Mouse (Mus musculus): ENCODE results near the gene Ctla4. TPM values are rescaled to one million over a fixed set of nuclear protein-coding genes. Genes with fewer than 3 reads are reported as not detected.

The Ctla4 gene
- polyA plus RNA-seq, 1 experiment from 2014 or later: not detected

DNA sequence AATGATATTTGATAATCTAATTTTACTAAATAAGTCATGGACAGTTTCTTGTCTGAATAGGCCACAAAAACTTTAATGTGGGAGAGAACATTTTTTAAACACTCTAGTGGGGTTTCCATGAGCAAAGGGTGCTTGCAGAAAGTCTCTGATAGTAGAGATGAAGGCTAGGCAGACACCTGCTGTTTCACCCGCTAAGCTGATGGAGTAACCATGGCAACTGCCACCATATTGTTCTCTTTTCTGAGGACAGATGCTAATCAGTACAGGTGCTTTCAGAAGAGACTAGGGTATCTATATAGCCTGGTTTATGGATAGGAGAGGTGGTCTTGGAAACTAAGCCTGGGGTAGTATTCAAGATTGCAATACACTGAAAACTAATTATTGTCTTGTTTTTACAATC is 24.0 kb downstream of the Ctla4 start:
- H3K36me3 ChIP-seq (replicated peaks; ENCODE audit: control insufficient read depth, insufficient read depth): no peaks in the 10 kb centered on the region
- no peak overlapping the region for H3K4me3 ChIP-seq (replicated peaks; ENCODE audit: low read length)
- no peaks in the 10 kb centered on the region for H3K9me3 ChIP-seq (ENCODE audit: control insufficient read depth, low read length)
- no peaks in the 10 kb centered on the region for H3K4me1 ChIP-seq (replicated peaks; ENCODE audit: control insufficient read depth, insufficient read depth, low read length)
- no peak for ATAC-seq (ENCODE audit: low FRiP score)
- 36% methylated on average over 1 of the region's 1 CpGs for WGBS
- no peak overlapping the region for H3K27ac ChIP-seq
- H3K4me2 ChIP-seq (replicated peaks): no peak overlapping the region
- no peak overlapping the region for H3K9ac ChIP-seq
- H3K27me3 ChIP-seq (ENCODE audit: control insufficient read depth, insufficient read depth, low read length): no peaks in the 10 kb centered on the region
- no peak for DNase-seq (ENCODE audit: low spot score)

DNA sequence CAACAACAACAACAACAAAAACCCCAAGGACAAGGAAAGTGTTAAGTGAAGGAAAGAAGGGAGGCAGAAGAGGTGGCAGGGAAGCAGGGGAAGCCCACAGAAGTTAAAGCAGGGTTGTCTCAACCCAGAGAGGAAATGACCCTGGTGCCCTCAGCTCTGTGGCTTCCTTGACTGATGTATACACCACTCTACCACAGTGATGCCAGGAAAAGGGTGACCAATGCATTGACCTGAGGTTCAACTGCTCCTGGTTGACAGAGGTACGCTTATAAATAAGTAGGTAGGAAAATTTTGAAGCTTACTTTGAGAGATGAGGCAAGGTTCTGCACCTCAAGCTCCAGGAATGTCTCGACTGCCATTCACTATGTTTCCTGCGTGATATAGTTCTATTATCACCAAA is 24.8 kb downstream of the Ctla4 start:
- Histone ChIP-seq H3K4me2 (replicated peaks) (no peak overlapping the region), H3K9ac (no peak overlapping the region), H3K9me3 (ENCODE audit: control insufficient read depth, low read length) (no peaks in the 10 kb centered on the region), H3K27ac (no peak overlapping the region), H3K27me3 (ENCODE audit: control insufficient read depth, insufficient read depth, low read length) (no peaks in the 10 kb centered on the region), H3K4me3 (replicated peaks; ENCODE audit: low read length) (no peak overlapping the region), H3K4me1 (replicated peaks; ENCODE audit: control insufficient read depth, insufficient read depth, low read length) (no peaks in the 10 kb centered on the region), H3K36me3 (replicated peaks; ENCODE audit: control insufficient read depth, insufficient read depth) (no peaks in the 10 kb centered on the region)
- DNase-seq (ENCODE audit: low spot score): no peak
- WGBS: 91% methylated on average over 3 of the region's 3 CpGs
- ATAC-seq (ENCODE audit: low FRiP score): no peak

DNA sequence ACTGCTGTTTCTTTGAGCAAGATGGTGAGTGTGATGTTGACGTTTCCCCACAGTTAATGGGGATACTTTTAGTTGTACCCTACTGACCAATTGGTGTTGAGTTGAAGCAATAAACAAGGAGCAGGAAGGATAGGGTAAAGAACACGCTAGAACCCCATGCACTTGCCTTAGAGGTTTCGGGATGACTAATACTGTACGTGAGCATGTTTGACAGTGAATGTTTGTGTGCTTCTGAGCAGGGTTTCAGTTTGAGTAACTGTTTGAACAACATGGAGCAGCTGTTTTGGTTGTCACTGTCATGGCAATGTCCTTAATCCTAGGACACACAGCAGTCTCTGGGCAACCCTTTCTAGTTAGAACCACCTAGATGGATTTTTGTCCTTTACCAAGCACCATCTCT is 26.5 kb downstream of the Ctla4 start:
- DNase-seq (ENCODE audit: low spot score) (no peak), ATAC-seq (ENCODE audit: low FRiP score) (no peak)
- H3K4me3 ChIP-seq (replicated peaks; ENCODE audit: low read length): no peak overlapping the region
- no peaks in the 10 kb centered on the region for H3K36me3 ChIP-seq (replicated peaks; ENCODE audit: control insufficient read depth, insufficient read depth)
- no peak overlapping the region for H3K4me2 ChIP-seq (replicated peaks)
- no peak overlapping the region for H3K9ac ChIP-seq
- no peaks in the 10 kb centered on the region for H3K27me3 ChIP-seq (ENCODE audit: control insufficient read depth, insufficient read depth, low read length)
- WGBS: 92% methylated on average over 4 of the region's 4 CpGs
- H3K9me3 ChIP-seq (ENCODE audit: control insufficient read depth, low read length): no peaks in the 10 kb centered on the region
- H3K27ac ChIP-seq: no peak overlapping the region
- H3K4me1 ChIP-seq (replicated peaks; ENCODE audit: control insufficient read depth, insufficient read depth, low read length): no peaks in the 10 kb centered on the region

DNA sequence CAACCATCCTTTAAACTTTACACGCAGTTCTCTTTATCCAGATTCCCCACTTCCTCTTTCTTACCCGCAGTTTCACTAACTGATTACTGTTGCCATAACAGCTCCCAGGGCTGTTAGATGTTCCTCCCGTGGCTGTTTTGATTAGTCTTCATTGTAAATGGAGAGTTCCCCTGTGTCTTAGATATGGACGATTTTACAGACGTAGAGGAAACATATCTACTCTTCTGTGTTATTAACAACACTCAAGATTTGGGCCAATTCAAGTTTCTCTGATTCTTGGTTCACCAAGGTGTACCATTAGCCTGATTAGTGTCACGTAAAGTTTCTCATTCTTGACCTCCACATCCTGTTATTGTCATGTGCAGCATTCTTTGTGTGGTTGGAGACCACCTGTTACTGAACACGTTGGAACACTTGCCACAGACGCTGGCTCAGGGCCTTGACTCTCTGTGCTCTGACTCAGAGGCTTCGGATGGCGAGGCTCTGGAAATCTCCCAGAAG is 29.5 kb downstream of the Ctla4 start:
- 75% methylated on average over 10 of the region's 10 CpGs for WGBS

DNA sequence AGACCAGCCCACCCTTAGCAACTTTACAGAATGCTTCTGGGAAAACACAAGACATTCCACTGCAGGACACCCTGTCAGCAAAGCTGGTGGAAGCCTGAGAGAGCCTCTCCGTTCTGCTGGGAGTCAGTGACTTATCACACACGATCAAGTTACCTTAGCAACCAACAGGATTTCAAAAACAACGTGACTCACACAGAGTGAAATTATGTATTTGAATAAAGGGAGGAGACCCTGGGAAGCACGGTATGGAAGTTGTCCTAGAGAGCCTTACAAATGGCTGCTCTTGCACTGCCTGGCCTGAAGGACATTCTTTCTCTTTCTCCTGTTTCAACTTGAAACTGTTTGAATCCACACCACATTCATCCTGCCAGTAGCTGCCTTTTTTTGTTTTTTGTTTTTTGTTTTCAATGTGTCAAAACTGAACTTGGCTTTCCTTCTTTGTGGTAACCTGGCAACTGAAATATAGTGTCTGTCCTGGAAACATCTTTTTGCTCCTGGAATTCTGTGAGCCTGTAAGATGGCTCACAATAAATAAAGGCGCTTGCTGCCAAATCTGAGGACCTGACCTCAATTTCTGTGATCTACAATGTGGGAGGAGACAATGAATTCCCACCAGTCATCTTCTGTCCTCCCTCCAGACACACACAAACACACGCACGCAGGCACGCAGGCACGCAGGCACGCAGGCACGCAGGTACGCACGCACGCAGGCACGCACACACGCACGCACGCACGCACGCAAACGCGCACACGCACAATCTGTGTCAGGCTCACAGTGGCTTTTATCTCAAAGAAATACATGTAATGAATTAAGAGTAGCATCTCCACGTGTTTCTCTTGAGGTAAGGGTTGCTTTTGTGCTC is 33.9 kb downstream of the Ctla4 start:
- DNase-seq (ENCODE audit: low spot score) (no peak), ATAC-seq (ENCODE audit: low FRiP score) (peak; percentile 37; the same call in 1 of the 2 replicates)
- no peaks in the 10 kb centered on the region for H3K36me3 ChIP-seq (replicated peaks; ENCODE audit: control insufficient read depth, insufficient read depth)
- H3K4me2 ChIP-seq (replicated peaks): no peak overlapping the region
- H3K27ac ChIP-seq: peak overlapping the region; percentile 41; the same call in 1 of the 2 replicates
- no peaks in the 10 kb centered on the region for H3K9me3 ChIP-seq (ENCODE audit: control insufficient read depth, low read length)
- no peak overlapping the region for H3K4me3 ChIP-seq (replicated peaks; ENCODE audit: low read length)
- H3K4me1 ChIP-seq (replicated peaks; ENCODE audit: control insufficient read depth, insufficient read depth, low read length): peaks cover 7% of the 10 kb centered on the region
- no peaks in the 10 kb centered on the region for H3K27me3 ChIP-seq (ENCODE audit: control insufficient read depth, insufficient read depth, low read length)
- 73% methylated on average over 24 of the region's 24 CpGs for WGBS
- H3K9ac ChIP-seq: no peak overlapping the region

More for the DNA sequence above, 29.5 kb downstream of the Ctla4 start:
- Histone ChIP-seq H3K27ac (no peak overlapping the region), H3K4me1 (replicated peaks; ENCODE audit: control insufficient read depth, insufficient read depth, low read length) (peaks cover 7% of the 10 kb centered on the region), H3K9ac (no peak overlapping the region), H3K9me3 (ENCODE audit: control insufficient read depth, low read length) (no peaks in the 10 kb centered on the region), H3K27me3 (ENCODE audit: control insufficient read depth, insufficient read depth, low read length) (no peaks in the 10 kb centered on the region), H3K36me3 (replicated peaks; ENCODE audit: control insufficient read depth, insufficient read depth) (no peaks in the 10 kb centered on the region), H3K4me2 (replicated peaks) (no peak overlapping the region), H3K4me3 (replicated peaks; ENCODE audit: low read length) (no peak overlapping the region)
- no peak for ATAC-seq (ENCODE audit: low FRiP score)
- DNase-seq (ENCODE audit: low spot score): no peak

DNA sequence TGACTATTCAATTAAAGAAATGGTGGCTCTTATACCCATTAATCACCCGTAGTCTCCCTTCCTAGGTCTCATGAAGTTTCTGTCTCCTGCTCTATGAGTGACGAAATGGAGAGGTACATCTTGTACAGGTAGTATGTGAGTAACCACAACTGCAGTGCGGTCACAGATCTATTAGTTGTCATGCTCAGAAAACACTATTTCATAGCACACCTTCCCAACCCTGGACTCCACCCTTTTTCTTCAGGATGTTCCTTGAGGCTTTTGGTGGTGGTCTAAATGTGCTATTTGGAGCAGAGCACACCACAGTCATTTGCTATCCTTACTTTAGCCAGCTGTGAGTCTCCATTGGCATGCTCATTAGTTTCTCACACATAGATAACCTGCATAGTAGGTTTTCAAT is 42.2 kb downstream of the Ctla4 start:
- no peaks in the 10 kb centered on the region for H3K36me3 ChIP-seq (replicated peaks; ENCODE audit: control insufficient read depth, insufficient read depth)
- DNase-seq (ENCODE audit: low spot score) (no peak), ATAC-seq (ENCODE audit: low FRiP score) (no peak)
- H3K27ac ChIP-seq: no peak overlapping the region
- no peaks in the 10 kb centered on the region for H3K27me3 ChIP-seq (ENCODE audit: control insufficient read depth, insufficient read depth, low read length)
- no peak overlapping the region for H3K4me2 ChIP-seq (replicated peaks)
- H3K9me3 ChIP-seq (ENCODE audit: control insufficient read depth, low read length): no peaks in the 10 kb centered on the region
- WGBS: 89% methylated on average over 3 of the region's 3 CpGs
- H3K4me1 ChIP-seq (replicated peaks; ENCODE audit: control insufficient read depth, insufficient read depth, low read length): no peaks in the 10 kb centered on the region
- no peak overlapping the region for H3K4me3 ChIP-seq (replicated peaks; ENCODE audit: low read length)
- no peak overlapping the region for H3K9ac ChIP-seq

DNA sequence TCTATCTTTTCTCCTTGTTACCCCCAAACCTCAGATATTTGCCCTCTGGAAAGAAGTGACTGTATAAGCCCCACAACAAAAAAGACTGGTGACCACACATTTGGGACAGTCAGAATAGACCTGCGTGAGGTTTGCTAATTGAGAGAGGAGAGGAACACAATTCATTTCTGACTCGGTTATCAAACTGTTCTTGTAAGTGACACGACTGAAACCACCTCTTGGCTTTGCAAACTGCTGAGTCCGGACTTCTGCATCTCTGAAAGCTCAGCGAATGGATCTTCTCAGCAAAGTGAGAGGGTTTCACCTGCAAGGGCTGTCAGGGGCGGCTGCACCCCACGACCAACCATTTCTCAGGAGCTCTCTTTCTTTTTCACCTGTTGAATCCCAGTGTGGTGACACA is 43.6 kb downstream of the Ctla4 start:
- no peak overlapping the region for H3K27ac ChIP-seq
- H3K9me3 ChIP-seq (ENCODE audit: control insufficient read depth, low read length): no peaks in the 10 kb centered on the region
- no peak overlapping the region for H3K9ac ChIP-seq
- H3K4me3 ChIP-seq (replicated peaks; ENCODE audit: low read length): no peak overlapping the region
- 85% methylated on average over 7 of the region's 7 CpGs for WGBS
- no peak for DNase-seq (ENCODE audit: low spot score)
- no peak overlapping the region for H3K4me2 ChIP-seq (replicated peaks)
- H3K36me3 ChIP-seq (replicated peaks; ENCODE audit: control insufficient read depth, insufficient read depth): no peaks in the 10 kb centered on the region
- no peaks in the 10 kb centered on the region for H3K27me3 ChIP-seq (ENCODE audit: control insufficient read depth, insufficient read depth, low read length)
- no peak for ATAC-seq (ENCODE audit: low FRiP score)
- no peaks in the 10 kb centered on the region for H3K4me1 ChIP-seq (replicated peaks; ENCODE audit: control insufficient read depth, insufficient read depth, low read length)

DNA sequence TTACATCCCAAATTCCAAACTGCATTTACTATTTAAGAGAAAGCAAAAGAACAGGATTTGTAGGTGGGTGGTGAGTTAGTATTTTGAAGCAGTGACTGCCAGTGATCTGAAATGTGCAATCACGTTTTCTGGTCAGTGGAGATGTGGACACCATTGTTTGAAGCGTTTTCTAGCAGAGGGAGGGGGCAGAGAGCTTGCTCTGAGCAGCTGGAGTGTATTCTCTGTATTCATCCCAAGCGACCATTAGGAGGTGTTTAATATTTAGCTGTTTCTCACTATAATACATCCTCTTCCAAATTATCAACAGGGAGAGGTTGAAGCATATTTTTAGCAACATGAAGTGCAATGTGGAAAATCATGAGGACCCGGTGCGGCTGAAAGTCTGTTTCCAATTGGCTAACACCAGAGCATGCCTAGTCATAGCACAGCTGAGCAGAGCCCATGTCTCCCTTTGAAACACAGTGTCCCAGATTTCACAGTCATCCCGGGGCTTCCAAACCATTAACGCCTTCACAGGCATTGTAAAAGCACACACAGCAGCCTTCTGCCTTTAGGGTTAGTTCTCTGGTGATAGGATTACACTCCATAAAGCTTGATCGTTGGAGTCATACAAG is 49.3 kb downstream of the Ctla4 start:
- H3K27ac ChIP-seq: peak overlapping the region; percentile 23; the same call in 1 of the 2 replicates

DNA sequence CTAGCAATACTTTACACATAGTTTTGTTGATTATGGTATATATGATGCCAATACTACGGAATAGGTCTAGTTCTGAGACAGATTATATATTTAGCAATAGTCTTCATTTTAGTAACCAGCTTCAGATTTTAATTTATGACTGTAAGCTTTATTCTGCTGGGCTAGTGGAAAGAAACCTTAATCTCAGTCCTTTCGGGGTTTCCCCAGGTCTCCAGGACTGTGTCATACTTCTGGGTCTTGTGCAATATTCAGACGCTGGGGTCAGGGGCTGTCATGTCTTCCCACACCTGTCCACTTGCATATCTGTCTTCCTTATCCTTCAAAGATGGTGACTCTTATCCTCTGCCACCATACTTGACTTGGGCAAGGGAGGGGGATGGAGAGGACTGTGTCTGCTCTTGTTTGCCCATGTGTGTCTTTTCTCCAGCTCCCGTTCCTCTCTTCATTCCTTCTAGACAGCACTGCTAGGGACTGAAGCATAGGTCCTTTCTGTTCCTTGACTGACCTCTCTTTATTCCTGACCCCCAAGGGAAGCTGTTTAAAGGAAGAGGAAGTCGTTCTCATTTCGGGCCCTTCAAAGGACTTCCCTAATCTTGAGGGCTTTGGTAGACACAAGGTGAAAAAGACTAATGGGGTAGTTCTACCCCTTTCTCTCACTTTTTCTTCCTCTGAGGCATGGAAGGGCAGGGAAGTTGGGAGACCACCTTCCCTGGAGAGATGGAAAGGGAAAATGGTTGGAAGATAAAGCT is 50.3 kb downstream of the Ctla4 start:
- DNase-seq (ENCODE audit: low spot score) (no peak), ATAC-seq (ENCODE audit: low FRiP score) (no peak)
- Histone ChIP-seq H3K4me1 (replicated peaks; ENCODE audit: control insufficient read depth, insufficient read depth, low read length) (no peaks in the 10 kb centered on the region), H3K27ac (no peak overlapping the region), H3K9ac (no peak overlapping the region), H3K4me3 (replicated peaks; ENCODE audit: low read length) (no peak overlapping the region), H3K27me3 (ENCODE audit: control insufficient read depth, insufficient read depth, low read length) (no peaks in the 10 kb centered on the region), H3K36me3 (replicated peaks; ENCODE audit: control insufficient read depth, insufficient read depth) (no peaks in the 10 kb centered on the region), H3K9me3 (ENCODE audit: control insufficient read depth, low read length) (no peaks in the 10 kb centered on the region), H3K4me2 (replicated peaks) (no peak overlapping the region)
- WGBS: 90% methylated on average over 6 of the region's 6 CpGs

More for the DNA sequence above, 49.3 kb downstream of the Ctla4 start:
- H3K36me3 ChIP-seq (replicated peaks; ENCODE audit: control insufficient read depth, insufficient read depth): no peaks in the 10 kb centered on the region
- H3K9ac ChIP-seq: no peak overlapping the region
- no peaks in the 10 kb centered on the region for H3K27me3 ChIP-seq (ENCODE audit: control insufficient read depth, insufficient read depth, low read length)
- H3K9me3 ChIP-seq (ENCODE audit: control insufficient read depth, low read length): no peaks in the 10 kb centered on the region
- WGBS: 42% methylated on average over 8 of the region's 8 CpGs
- no peak overlapping the region for H3K4me3 ChIP-seq (replicated peaks; ENCODE audit: low read length)
- no peaks in the 10 kb centered on the region for H3K4me1 ChIP-seq (replicated peaks; ENCODE audit: control insufficient read depth, insufficient read depth, low read length)
- peak overlapping the region; percentile 15; the same call in 1 of the 2 replicates for H3K4me2 ChIP-seq (replicated peaks)
- ATAC-seq (ENCODE audit: low FRiP score) (0 out of 2 replicates have a peak, but pooled peaks have one; percentile 60), DNase-seq (ENCODE audit: low spot score) (no peak)

Measured in hindbrain, embryonic 14.5 days (tissue).